Mouse (Mus musculus) cerebellum, postnatal 10 days (tissue): ENCODE measurements at regions not wholly inside any gene's neighbourhood (a gene's known extent, or its start where the extent isn't known, plus 50 kb on each side); places are given as distances from the start of the nearest gene placed in this dataset.

Experiments
- DNase-seq, 2 experiments: peaks; one replicate each; pipeline ENCODE4 v3.0.0; 2021; ENCODE audit warnings: mixed read lengths in 2 of 2

GRCm38 (mm10) chr13:80502927-80503326 lies 380.3 kb upstream of the Arrdc3 start:
- no peak for DNase-seq

GRCm38 (mm10) chr13:80514171-80514981 lies 368.8 kb upstream of the Arrdc3 start:
- DNase-seq = no peak

- DNase-seq = no peak
These were observed 368.3 kb upstream of the Arrdc3 start for GRCm38 (mm10) chr13:80514982-80515253.

- no peak for DNase-seq
These were observed 364.3 kb upstream of the Arrdc3 start for GRCm38 (mm10) chr13:80518836-80519235.

GRCm38 (mm10) chr13:80519792-80520191 lies 363.4 kb upstream of the Arrdc3 start:
- DNase-seq = peak; percentile 45

DNA sequence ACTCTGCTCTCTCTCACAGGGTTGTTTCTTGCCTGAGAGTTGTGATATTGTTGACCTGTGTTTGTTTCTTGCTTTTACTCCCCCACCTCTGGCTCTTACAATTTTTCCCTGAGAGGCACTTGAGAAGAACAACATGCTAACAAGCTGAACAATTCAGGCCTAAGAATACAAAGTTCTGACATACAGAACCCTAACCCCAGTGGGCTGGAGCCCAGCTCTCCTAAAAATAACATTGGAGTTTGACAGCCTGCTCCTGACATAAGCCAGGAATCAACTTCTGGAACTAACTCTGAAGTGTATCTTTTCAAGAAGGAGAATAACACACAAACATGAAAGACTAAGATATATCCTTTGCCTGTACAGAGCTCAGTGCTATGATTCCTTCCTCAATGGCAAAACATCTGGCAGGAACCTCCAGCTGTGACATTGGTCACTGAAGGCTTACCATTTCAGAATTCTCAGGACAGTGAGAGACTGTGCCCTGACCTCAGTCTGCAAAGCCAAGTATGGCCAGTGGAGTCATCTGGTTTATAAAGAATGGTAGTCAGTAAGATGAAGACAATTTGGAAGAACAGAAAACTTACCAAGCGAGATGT lies 347.3 kb upstream of the Arrdc3 start:
- DNase-seq = no peak

- DNase-seq = no peak
These were observed 338.2 kb upstream of the Arrdc3 start for GRCm38 (mm10) chr13:80544951-80545350.

DNA sequence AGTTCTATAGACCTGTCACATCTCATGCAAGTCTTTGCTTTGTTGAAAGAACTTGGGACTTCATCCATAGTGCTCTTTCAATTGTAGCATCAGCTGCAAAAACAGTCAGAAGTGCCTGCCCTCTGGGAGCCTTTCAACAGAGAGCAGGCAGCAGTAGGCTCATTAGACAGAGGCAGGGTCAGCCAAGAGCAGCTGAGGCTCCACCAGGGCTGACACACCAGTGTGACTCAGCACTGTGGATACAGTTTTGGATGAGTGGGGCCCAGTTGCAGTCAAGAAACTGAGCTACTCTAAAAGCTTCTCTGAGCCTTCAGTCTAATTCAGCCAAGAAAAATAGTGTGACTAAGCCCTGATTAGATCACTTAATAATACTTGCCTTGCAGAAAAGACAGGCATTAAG lies 326.0 kb upstream of the Arrdc3 start:
- peak in 1 of 2 experiments; percentile 2 for DNase-seq
